Mouse (Mus musculus) T-helper 17 cell (primary cell): ENCODE measurements around the gene Kif21b.

Experiments
- in situ Hi-C, 2 experiments: fragments of 300-600 bp; cut with MboI, MseI; formaldehyde crosslinking; loops; 1 replicate in 1 of 2; 2 replicates in 1 of 2; pipeline ENCODE4 v1.15.1; 2025; ENCODE audit warnings: high pct_unique_total_duplicates in 2 of 2

The Kif21b gene

DNA sequence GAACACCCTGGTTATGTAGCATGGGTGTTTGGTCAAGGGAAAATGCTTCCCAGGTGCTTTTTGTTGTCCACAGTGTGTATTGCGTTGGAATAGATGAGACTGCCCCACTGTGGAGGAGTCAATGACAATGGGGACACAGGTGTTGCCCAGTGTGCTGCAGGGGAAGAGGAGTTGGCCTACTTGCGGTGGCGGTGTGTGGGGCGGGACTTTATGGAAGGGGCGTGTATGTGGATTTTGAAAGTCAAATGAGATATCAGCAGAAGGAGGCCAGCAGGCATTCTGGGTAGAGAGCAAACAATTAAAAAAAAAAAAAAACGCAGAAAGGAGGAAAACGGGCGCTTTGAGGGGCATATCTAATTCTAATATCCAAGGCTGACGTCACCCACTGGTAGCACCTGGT lies 18.5 kb downstream of the Kif21b start:
- in situ Hi-C loops, result loop anchor here (25.0 kb wide), 2 partner anchors 538 to 1737 kb away; partner anchors contain the start of genes Adipor1 (in 1 of the 2) and Cyb5r1 (in 1 of the 2)

DNA sequence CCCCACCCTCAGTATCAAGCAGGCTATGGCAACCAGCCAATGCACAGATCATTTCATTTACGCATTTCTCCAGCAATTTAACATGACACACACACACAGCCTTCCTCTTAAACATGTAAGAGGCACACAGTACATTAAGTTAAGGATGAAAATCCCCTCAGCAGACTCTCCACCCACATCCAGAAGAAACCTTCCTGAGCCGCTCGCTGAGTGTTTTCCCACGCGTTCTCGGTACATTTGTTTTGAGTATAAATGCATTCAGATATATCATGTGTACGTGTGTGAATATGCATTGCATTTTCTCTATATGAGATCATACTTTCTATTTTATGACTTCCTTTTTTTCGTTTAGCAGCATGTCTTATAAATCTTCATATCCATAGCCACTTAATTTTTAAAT lies 20.2 kb downstream of the Kif21b start:
- in situ Hi-C loops, result loop anchor here in 1 of 2 experiments (25.0 kb wide), 1 partner anchor 1739 kb away; the partner anchor contains the start of genes Adipor1 and Cyb5r1

DNA sequence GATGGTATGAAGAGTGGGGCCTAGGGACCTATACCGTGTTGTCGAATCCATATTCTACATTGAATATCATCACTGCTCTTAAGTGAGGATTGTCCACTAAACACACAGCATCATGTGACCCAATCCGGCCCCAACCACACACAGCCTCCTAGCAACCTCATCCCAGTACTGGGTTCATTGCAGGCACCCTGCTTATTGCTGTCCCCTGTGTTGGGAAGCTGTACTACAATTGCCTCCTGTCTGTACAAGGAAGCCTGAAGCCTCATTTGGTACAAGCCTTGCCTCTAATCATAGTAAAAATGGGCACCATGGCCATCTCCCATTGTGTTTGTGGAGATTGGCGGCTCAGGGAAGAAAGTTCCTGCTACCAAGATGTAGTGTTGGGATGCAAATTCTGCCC lies 25.1 kb downstream of the Kif21b start:
- in situ Hi-C loops, result loop anchor here in 1 of 2 experiments (25.0 kb wide), 1 partner anchor 1744 kb away; the partner anchor contains the start of genes Adipor1 and Cyb5r1

DNA sequence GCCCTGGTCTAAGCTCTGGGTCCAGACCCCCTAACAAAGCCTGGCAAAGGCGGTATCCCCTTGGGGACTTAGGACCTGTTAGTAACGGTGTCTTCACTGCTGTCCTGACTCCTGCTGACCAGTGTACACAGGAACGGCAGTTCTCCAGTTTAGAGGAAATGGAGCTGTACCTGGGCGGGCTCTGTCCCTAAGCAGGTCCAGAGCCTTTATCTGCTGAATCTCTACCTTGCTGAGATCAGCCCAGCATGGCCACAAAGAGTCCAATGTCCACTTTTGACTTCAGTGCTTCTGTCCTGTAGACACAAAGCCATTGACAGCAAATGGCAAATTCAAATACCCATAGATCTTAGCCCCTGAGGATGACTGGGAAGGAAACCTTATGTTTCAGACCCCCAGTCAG lies 25.8 kb downstream of the Kif21b start:
- in situ Hi-C loops, result loop anchor here in 1 of 2 experiments (25.0 kb wide), 1 partner anchor 1745 kb away; the partner anchor contains the start of genes Adipor1 and Cyb5r1

DNA sequence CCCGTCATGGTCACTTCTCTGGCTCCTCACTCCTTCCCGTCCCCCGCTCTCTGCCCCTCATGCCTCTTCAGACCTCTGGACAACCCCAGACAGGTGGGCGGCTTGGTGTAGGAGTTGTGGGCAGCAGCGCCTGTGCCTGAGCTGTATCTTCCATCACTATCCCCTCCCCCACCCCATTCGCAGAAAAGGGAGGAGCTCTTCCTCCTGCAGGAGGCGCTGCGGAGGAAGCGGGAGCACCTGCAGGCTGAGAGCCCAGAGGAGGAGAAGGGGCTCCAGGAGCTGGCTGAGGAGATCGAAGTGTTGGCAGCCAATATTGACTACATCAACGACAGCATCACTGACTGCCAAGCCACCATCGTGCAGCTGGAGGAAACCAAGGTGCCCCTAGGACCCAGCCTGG lies 28.6 kb downstream of the Kif21b start:
- in situ Hi-C loops, result loop anchor here in 1 of 2 experiments (25.0 kb wide), 1 partner anchor 1748 kb away; the partner anchor contains the start of genes Adipor1 and Cyb5r1

DNA sequence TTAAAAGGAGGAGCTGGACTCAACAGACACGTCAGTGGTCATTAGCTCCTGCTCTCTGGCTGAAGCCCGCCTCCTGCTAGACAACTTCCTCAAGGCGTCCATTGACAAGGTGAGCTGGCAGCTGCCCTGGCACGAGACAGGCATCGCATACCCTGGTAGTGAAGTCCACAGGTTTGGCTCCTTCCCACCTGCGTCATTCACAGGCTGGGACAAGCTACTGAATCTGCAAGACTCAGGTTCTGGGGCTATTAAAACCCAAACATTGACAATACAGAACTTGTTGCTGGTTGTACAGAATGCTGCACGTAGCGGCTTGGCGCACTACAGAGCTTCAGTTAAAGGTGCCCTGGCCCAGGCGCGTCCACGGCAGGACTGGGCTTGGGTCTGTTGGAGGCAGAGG lies 29.1 kb downstream of the Kif21b start:
- in situ Hi-C loops, result loop anchor here in 1 of 2 experiments (25.0 kb wide), 1 partner anchor 1748 kb away; the partner anchor contains the start of genes Adipor1 and Cyb5r1

DNA sequence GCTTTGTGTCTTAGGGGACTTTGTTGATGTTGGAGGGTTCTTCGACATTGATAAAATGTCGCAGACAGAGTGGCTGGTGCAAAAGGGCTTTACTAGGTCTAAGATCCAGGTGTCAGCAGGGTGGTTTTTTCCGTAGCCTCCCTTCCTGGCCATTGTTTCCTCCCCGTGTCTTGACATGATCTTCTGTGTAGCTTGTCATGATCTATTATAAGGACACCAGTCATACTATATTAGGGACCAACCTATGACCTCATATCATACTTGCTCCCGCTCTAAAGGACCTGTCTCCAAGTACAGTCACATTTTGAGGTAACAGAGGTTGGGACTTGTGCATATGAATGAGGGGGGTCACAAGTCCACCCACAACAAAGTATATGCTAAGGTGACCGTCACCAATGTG lies 29.7 kb downstream of the Kif21b start:
- in situ Hi-C loops, result loop anchor here in 1 of 2 experiments (25.0 kb wide), 1 partner anchor 1749 kb away; the partner anchor contains the start of genes Adipor1 and Cyb5r1

DNA sequence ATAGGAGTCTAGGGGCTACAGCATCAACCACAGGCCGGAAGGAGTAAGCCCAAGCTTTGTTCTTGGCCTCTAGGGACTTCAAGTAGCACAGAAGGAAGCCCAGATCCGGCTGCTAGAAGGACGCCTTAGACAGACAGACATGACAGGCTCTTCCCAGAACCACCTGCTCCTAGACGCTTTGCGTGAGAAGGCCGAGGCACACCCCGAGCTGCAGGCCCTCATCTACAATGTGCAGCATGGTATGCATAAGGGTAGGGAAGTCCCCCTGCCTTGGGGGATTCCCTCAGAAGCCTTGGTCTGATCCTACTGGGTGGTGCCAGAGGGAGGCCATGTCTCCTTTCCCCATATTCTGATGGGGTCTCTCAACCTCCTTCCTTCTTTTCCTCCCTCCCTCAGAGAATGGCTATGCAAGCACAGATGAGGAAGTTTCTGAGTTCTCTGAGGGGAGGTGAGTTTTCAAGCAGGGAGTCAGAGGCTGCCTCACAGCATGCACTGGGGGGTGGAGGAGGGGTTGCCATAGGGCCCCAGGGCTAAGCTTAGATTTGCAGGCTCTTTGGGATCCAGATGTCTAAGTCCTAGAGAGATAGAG lies 30.2 kb downstream of the Kif21b start:
- in situ Hi-C loops, result loop anchor here in 1 of 2 experiments (25.0 kb wide), 1 partner anchor 1749 kb away; the partner anchor contains the start of genes Adipor1 and Cyb5r1

DNA sequence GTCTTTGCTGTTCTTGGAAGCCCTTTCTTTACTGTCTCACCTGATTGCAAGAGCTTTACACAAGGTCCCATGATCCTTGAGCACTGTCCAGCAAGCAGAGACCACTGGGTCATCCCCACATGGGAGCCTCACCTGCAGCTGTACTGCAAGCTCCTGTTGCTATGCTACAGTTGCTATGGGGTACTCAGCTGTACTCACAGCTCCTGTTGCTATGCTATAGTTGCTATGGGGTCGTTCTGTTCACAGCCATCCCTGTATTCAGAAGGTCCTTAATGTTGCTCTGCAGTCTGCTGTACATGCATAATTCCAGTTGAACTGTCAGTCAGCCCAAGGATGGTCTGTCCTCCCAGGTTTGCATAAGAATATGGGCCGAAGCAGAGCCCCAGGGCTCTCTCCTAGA lies 34.2 kb downstream of the Kif21b start:
- in situ Hi-C loops, result loop anchor here in 1 of 2 experiments (25.0 kb wide), 1 partner anchor 1753 kb away; the partner anchor contains the start of genes Adipor1 and Cyb5r1

DNA sequence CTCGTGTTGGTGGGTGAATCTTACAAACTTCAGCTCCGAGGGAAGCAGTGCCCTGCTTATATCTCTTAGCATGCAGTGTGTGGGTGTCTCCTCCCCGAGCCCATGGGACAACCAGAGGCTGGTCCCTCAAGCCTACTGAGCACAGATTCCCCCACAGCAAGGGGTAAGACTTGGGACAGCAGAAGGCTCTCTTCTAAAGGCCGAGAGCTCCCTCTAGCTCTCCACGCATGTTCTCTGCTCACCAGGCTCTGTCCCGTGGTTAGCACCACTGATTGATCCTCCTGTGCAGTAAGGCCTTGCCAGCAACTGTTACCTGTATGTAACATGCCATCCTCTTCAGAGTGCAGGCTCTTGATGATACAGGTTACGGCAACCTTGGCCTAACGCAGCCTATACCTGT lies 36.5 kb downstream of the Kif21b start:
- in situ Hi-C loops, result loop anchor here in 1 of 2 experiments (25.0 kb wide), 1 partner anchor 1755 kb away; the partner anchor contains the start of genes Adipor1 and Cyb5r1

DNA sequence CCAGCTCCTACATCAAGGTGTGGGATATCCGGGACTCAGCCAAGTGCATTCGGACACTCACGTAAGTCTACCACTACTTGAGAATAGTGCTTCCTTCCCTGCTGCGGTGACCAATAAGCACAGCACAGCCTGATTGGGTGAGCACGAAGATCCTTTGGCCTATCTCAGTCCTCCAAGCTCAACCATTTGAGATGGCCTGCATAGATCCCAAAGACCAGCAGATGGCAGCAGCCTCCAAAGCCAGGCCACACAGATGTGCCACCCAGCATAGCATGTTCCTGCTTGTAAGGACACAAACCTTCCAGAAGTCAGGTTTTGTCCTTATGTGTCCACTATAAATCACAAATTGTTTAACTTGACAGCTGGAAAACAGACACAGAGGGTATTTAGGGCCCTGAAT lies 38.9 kb downstream of the Kif21b start:
- in situ Hi-C loops, result loop anchor here in 1 of 2 experiments (25.0 kb wide), 1 partner anchor 1758 kb away; the partner anchor contains the start of genes Adipor1 and Cyb5r1

DNA sequence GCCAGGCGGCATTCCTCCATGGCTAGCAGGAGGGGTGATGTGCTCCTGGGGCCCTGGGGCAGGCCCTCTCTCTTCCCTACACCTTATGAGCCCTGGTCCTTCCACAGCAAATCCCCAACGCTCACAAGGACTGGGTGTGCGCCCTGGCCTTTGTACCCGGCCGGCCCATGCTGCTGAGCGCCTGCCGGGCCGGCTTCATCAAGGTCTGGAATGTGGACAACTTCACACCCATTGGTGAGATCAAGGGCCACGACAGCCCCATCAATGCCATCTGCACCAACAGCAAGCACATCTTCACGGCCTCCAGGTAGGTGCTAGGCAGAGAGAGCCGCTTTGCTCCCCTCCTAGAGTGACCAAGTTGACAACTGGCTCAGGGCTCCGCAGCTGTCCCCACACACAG lies 41.5 kb downstream of the Kif21b start:
- in situ Hi-C loops, result loop anchor here in 1 of 2 experiments (25.0 kb wide), 1 partner anchor 1760 kb away; the partner anchor contains the start of genes Adipor1 and Cyb5r1

DNA sequence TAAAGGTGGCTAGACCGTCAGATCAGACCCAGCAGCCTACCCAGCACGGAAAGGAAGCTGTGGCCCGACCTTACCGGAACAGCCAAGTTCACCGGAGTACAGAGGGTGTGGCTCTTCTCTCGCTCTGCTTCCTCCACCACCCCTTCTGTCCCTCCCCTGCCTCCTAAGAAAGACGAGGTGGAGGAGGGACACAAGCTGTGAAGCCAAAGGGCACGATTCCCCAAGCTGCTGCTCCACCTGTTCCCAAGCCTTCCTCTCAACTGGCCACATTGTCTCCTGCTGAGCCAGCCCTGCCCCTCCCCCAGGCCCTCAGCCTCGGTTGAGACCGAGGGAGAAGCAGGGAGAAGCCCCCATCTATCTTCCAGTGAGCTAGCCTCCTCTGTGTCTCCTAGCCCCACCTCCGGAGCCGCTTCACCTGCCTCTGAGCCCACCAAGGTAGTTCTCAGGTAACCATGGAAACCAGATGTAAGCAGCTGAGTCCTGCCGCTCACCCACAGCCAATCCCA lies 43.0 kb downstream of the Kif21b start:
- in situ Hi-C loops, result loop anchor here in 1 of 2 experiments (25.0 kb wide), 1 partner anchor 1762 kb away; the partner anchor contains the start of genes Adipor1 and Cyb5r1

DNA sequence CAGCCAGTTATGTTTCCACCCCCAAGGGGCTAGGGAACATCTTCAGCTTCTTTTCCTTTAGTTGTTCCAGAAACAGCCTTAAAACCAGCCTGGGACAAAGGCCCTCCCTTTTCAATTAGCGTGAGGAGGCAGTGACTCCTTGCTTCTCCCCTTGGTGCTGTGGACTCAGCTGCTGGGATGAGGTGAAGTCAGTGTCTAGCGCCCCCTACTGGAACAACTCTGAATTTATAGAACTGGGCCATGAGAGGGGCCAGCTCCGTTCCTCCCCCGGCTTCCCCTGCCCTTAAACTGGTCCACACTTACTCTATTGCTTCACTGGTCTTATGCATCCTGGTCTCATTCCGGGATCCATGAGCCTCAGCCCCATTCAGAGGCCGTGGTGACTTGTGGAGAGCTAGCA lies 44.0 kb downstream of the Kif21b start:
- in situ Hi-C loops, result no loop called here

DNA sequence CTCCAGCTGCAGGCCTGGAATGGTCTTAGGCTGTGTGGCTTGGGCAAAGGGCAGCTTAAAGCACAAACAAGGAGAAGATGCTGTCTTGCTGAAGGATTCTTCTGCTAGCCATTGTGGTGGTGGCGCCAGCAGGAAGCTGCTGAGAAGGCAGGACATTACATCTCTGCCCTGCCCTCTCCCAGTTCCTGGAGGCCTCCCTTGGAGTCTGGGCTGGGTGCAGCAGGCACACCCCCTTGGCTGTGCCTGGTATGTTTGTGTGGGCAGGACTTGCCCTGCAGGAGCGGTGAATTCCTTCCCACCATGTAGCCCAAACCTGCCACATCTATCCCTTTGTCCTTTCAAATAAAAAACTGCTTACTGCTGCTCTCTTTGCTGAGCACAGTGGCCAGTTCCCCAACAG lies 45.9 kb downstream of the Kif21b start:
- in situ Hi-C loops, result no loop called here

DNA sequence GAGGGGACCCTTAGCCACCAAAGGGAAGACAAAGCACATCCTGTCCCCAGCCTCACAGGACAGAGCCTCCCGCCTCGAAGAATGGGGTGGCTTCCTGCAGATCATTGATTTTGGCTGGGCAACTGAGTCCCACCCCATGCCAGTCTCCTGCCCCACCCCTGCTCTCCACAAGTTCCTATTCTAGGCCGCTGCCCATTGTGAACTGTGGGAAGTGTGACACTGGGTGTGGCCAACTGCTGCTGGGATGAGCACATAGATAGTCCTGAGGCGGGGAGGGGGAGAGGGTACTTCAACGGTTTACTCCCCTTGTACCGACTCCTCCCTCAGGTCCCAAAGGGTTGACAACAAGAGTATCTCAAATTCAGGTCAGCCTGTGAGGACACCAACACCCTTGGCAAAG lies 47.6 kb downstream of the Kif21b start:
- in situ Hi-C loops, result no loop called here

DNA sequence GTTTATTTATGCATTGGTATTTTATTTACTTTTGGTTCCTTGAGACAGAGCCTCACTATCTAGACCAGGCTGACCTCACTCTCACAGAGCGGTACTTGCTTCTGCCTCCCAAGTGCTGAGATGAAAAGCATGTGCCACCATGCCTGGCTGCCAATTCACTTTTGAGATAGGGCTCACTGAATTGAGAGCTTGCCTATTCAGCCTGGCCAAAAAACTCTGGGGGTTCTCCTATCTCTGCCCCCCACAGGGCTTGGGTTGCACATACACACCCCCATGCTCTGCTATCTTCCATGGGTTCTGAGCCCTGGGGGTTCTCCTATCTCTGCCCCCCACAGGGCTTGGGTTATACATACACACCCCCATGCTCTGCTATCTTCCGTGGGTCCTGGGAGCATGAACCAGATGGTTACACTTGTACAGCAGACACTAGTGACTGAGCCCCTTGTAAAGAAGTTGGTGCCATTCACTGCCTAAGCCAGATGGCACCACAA lies 48.4 kb downstream of the Kif21b start:
- in situ Hi-C loops, result no loop called here

DNA sequence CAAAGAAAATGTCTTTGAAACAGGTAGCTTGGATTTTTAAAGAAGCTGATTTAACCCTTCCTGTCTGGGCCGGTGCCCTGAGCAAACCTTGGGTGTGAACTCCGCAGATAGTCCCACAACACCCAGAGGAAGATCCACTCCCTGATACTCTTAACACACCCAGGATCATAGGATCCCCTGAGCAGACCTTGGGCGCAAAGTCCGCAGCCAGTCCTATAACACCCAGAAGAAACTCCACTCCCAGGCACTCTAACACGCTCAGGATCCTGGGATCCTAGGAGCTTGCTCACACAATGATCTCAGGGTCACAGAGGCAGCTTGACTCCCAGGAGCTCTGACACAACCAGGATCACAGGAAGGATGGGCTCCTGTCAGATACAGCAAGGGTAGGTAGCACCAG lies 58.8 kb downstream of the Kif21b start:
- in situ Hi-C loops, result no loop called here

DNA sequence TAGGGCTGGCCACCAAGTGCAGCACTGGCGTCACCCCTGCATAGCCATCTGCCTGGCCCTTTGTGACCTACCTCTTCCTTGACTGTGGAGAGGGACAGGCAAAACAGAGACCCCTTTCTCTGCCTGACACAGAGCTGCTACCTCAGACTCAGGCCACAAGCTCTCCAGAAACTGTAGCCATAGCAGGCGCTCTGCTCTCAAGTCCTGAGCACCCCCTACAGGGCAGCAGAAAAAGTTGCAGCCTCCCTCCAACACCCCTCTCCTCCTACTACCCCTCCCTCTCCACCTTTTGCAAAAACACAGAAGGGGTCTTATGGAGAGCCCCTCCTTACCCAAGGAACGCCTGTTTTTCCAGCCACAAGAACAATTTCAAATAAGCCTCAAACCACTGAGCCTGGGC lies 81.6 kb downstream of the Kif21b start, which contains the start of gene Mroh3:
Mroh3 (minus strand) TSS at position 26 of the 400 bp plus-strand sequence.
- in situ Hi-C loops, result no loop called here

DNA sequence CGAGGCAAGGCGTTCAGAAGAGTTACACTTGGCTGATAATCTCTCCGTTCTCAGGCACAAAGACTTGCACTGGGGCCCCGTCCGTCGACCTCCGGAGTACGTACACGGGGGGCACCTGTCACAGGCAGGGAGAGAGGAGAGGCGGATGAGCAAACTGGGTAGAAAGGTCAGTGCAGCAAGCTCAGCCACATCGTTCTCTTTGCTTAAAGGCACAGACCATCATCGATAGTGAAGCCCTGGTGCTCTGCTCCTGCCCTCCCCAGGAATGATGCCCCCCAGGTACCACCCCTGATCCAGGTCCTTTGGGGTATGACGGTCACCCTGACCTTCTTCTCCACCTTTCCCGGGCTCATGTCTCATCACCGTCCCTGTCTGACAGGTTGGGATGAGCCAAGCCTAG lies 83.1 kb downstream of the Kif21b start:
- in situ Hi-C loops, result no loop called here

DNA sequence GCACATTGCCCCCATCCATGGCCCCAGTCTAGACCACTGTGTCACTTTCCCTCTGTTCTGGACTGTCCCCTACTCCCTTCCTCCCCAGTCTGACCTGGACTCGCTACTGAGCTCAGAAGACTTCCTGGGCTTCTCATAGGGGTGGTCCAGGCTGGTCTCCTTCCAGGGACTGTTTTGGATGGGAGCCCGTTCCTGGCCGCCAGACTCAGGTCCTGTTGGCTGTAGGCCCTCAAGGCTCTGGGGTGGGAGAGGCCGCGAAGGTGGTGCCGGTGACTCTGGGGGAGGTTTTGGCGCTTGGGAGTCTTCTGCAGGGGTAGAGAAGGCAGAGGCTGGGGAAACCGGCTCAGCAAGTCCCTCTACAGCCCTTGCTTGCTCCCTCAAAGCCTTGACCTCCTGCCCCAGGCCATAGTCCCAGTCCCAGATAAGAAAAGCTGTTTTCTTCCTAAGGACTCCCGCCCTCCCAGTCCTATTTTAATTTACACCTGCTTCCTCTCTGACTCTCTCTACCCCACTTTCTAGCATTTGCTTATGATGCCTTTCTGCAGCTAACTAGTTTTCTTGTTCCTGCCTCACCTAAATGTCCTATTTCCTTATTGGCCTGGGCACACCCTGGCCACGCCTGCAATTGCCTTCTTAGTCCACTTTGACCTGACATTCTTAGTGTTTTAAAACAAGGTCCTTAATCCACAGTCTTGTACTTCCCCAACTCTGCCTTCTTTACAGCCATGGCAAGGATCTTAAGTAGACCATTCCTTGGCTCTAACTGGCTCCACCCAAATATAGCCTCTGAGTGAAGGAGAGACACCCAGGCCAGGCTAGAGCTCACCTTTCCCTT lies 89.1 kb downstream of the Kif21b start:
- in situ Hi-C loops, result no loop called here
